Mouse (Mus musculus) stomach, embryonic 16.5 days (tissue): ENCODE measurements at regions not wholly inside any gene's neighbourhood (a gene's known extent, or its start where the extent isn't known, plus 50 kb on each side); places are given as distances from the start of the nearest gene placed in this dataset.
A peak's percentile ranks its signal among the peaks of the same experiment; 100 is the strongest.

Experiments used
- ATAC-seq: fragments of 200-750 bp; cut with Nextera tagmentation; 2 replicates; pipeline ENCODE4 v1.8.0; 2017; ENCODE audit warnings: moderate number of reproducible peaks, moderate TSS enrichment; ENCODE audit not compliant: insufficient read depth, low FRiP score
- H3K27ac ChIP-seq: fragments of 300-500 bp; sonication (generic); 2 replicates; pipeline ENCODE4 v1.5.1; 2014; ENCODE audit warnings: low read length
- H3K27me3 ChIP-seq: fragments of 300-500 bp; sonication (generic); 2 replicates; pipeline ENCODE4 v1.6.1; 2014; ENCODE audit warnings: low read length, control low read depth, mixed read lengths; ENCODE audit not compliant: control insufficient read depth, insufficient read depth
- H3K36me3 ChIP-seq: fragments of 300-500 bp; sonication (generic); 2 replicates; pipeline ENCODE4 v1.6.1; 2014; ENCODE audit warnings: low read length; ENCODE audit not compliant: control insufficient read depth, insufficient read depth
- H3K4me1 ChIP-seq: fragments of 300-500 bp; sonication (generic); 2 replicates; pipeline ENCODE4 v1.6.1; 2014; ENCODE audit warnings: low read length, control low read depth, mixed read lengths; ENCODE audit not compliant: control insufficient read depth, insufficient read depth
- H3K4me2 ChIP-seq: fragments of 300-500 bp; sonication (generic); 2 replicates; pipeline ENCODE4 v1.6.1; 2014; ENCODE audit warnings: low read depth, low read length, mixed read lengths
- H3K4me3 ChIP-seq: fragments of 300-500 bp; sonication (generic); replicated peaks from 2 replicates; pipeline ENCODE4 v1.5.1; 2014; ENCODE audit warnings: mild to moderate bottlenecking, low read length
- H3K9ac ChIP-seq: fragments of 300-500 bp; sonication (generic); 2 replicates; pipeline ENCODE4 v1.6.1; 2014; ENCODE audit warnings: low read length
- H3K9me3 ChIP-seq: fragments of 300-500 bp; sonication (generic); replicated peaks from 2 replicates; pipeline ENCODE4 v1.6.1; 2016; ENCODE audit warnings: low read length, control low read depth; ENCODE audit not compliant: control insufficient read depth
- WGBS: fragments of 180-500 bp; shearing (Covaris S2); extraction: QIAGEN DNeasy Blood & Tissue Kit; methylation state at CpG from one replicate; pipeline ENCODE4 v1.1.7; 2014; 5-methylcytosine and 5-hydroxymethylcytosine counted together

DNA sequence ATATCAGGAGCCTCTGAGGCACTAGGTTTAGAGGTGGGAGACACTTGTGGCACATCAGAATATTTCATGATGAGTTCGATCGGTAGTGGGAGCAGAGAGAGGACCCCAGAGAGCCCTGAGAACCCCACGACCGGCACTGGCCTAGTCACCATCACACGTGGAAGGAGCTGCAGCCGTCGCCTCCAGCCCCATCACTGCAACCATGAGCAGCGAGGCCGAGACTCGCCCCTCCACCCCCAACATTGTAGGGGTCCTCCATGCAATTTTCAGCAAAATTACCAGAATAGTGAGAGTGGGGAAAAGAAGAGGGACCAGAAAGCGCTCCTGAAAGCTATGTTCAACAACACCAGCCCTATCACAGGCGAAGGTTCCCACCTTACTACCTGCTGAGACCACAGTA, 297.0 kb downstream of the Edem1 start:
- Histone ChIP-seq H3K4me1 (no peaks in the 10 kb centered on the region), H3K27me3 (no peaks in the 10 kb centered on the region), H3K4me2 (no peak overlapping the region), H3K4me3 (no peak overlapping the region), H3K9ac (no peak overlapping the region), H3K36me3 (no peaks in the 10 kb centered on the region), H3K27ac (no peak overlapping the region), H3K9me3 (no peaks in the 10 kb centered on the region)
- ATAC-seq, result no peak
- WGBS, result 90% methylated on average over 12 of the region's 12 CpGs

- no peaks in the 10 kb centered on the region for H3K36me3 ChIP-seq
- H3K9me3 ChIP-seq, result no peaks in the 10 kb centered on the region
- no peak overlapping the region for H3K4me2 ChIP-seq
- H3K27me3 ChIP-seq, result no peaks in the 10 kb centered on the region
- H3K4me3 ChIP-seq, result no peak overlapping the region
- no peak overlapping the region for H3K9ac ChIP-seq
- no peaks in the 10 kb centered on the region for H3K4me1 ChIP-seq
- 86% methylated on average over 1 of the region's 1 CpGs for WGBS
- ATAC-seq, result no peak
- H3K27ac ChIP-seq, result no peak overlapping the region
Measured at GRCm38 (mm10) chr6:109127203-109127602, 298.8 kb downstream of the Edem1 start.

- no peak overlapping the region for H3K27ac ChIP-seq
- H3K4me2 ChIP-seq, result no peak overlapping the region
- no peaks in the 10 kb centered on the region for H3K27me3 ChIP-seq
- no peak overlapping the region for H3K4me3 ChIP-seq
- H3K9ac ChIP-seq, result no peak overlapping the region
- no peaks in the 10 kb centered on the region for H3K4me1 ChIP-seq
- H3K36me3 ChIP-seq, result no peaks in the 10 kb centered on the region
- 67% methylated on average over 5 of the region's 5 CpGs for WGBS
- no peak for ATAC-seq
- H3K9me3 ChIP-seq, result no peaks in the 10 kb centered on the region
Measured at GRCm38 (mm10) chr6:109146111-109146510, 317.7 kb downstream of the Edem1 start.

GRCm38 (mm10) chr6:109149043-109149442, 320.6 kb downstream of the Edem1 start:
- Histone ChIP-seq H3K27me3 (no peaks in the 10 kb centered on the region), H3K36me3 (no peaks in the 10 kb centered on the region), H3K9me3 (no peaks in the 10 kb centered on the region), H3K4me2 (no peak overlapping the region), H3K27ac (no peak overlapping the region), H3K4me1 (no peaks in the 10 kb centered on the region), H3K4me3 (no peak overlapping the region), H3K9ac (no peak overlapping the region)
- no peak for ATAC-seq
- WGBS, result 81% methylated on average over 8 of the region's 8 CpGs

- Histone ChIP-seq H3K27me3 (no peaks in the 10 kb centered on the region), H3K4me3 (no peak overlapping the region), H3K9me3 (no peaks in the 10 kb centered on the region), H3K36me3 (no peaks in the 10 kb centered on the region), H3K9ac (no peak overlapping the region), H3K4me2 (no peak overlapping the region), H3K27ac (no peak overlapping the region), H3K4me1 (no peaks in the 10 kb centered on the region)
- 57% methylated on average over 22 of the region's 22 CpGs for WGBS
- peak; percentile 75; the same call in 1 of the 2 replicates for ATAC-seq
Measured at GRCm38 (mm10) chr6:109150023-109150911, 321.8 kb downstream of the Edem1 start.

DNA sequence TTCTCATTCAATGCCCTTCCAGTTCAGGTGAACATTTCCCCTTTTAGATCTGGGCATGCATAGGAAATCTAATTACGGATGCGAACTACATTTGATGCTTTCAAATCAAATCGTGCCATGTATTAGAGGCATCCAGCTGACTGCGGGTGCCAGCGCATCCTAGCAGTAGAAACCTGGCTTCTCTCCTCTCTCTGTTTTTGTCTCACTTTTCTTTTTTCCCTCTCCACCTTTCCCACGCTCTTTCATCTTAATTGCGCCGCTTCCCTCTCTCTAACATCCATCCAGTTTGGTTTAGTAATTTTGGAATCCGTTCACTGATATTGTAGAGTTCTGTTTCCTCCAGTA, 322.4 kb downstream of the Edem1 start:
- Histone ChIP-seq H3K4me2 (no peak overlapping the region), H3K4me1 (no peaks in the 10 kb centered on the region), H3K27ac (no peak overlapping the region), H3K9ac (no peak overlapping the region), H3K9me3 (no peaks in the 10 kb centered on the region), H3K36me3 (no peaks in the 10 kb centered on the region), H3K27me3 (no peaks in the 10 kb centered on the region), H3K4me3 (no peak overlapping the region)
- ATAC-seq, result no peak
- 90% methylated on average over 9 of the region's 9 CpGs for WGBS

- no peaks in the 10 kb centered on the region for H3K36me3 ChIP-seq
- H3K27me3 ChIP-seq, result no peaks in the 10 kb centered on the region
- no peak for ATAC-seq
- no peaks in the 10 kb centered on the region for H3K4me1 ChIP-seq
- WGBS, result 45% methylated on average over 7 of the region's 7 CpGs
- H3K4me3 ChIP-seq, result no peak overlapping the region
- H3K27ac ChIP-seq, result no peak overlapping the region
- no peak overlapping the region for H3K9ac ChIP-seq
- no peak overlapping the region for H3K4me2 ChIP-seq
- H3K9me3 ChIP-seq, result no peaks in the 10 kb centered on the region
Measured at GRCm38 (mm10) chr6:109153624-109154023, 325.2 kb downstream of the Edem1 start.

- Histone ChIP-seq H3K4me1 (no peaks in the 10 kb centered on the region), H3K9ac (no peak overlapping the region), H3K36me3 (no peaks in the 10 kb centered on the region), H3K4me3 (no peak overlapping the region), H3K9me3 (no peaks in the 10 kb centered on the region), H3K4me2 (no peak overlapping the region), H3K27me3 (no peaks in the 10 kb centered on the region), H3K27ac (no peak overlapping the region)
- 79% methylated on average over 7 of the region's 7 CpGs for WGBS
- no peak for ATAC-seq
Measured at GRCm38 (mm10) chr6:109159561-109159960, 331.1 kb downstream of the Edem1 start.

- no peak overlapping the region for H3K4me3 ChIP-seq
- no peak overlapping the region for H3K9ac ChIP-seq
- no peak for ATAC-seq
- no peaks in the 10 kb centered on the region for H3K9me3 ChIP-seq
- no peaks in the 10 kb centered on the region for H3K27me3 ChIP-seq
- H3K36me3 ChIP-seq, result no peaks in the 10 kb centered on the region
- H3K4me2 ChIP-seq, result no peak overlapping the region
- H3K27ac ChIP-seq, result no peak overlapping the region
- WGBS, result 57% methylated on average over 5 of the region's 5 CpGs
- no peaks in the 10 kb centered on the region for H3K4me1 ChIP-seq
Measured at GRCm38 (mm10) chr6:109167439-109167838, 339.0 kb downstream of the Edem1 start.
